Mouse (Mus musculus): Measurements from ENCODE around the gene Olfr952. TPM values are rescaled to one million over a fixed set of nuclear protein-coding genes. Genes with fewer than 3 reads are reported as not detected.

Gene Olfr952
- not detected for total RNA-seq (2021)

DNA sequence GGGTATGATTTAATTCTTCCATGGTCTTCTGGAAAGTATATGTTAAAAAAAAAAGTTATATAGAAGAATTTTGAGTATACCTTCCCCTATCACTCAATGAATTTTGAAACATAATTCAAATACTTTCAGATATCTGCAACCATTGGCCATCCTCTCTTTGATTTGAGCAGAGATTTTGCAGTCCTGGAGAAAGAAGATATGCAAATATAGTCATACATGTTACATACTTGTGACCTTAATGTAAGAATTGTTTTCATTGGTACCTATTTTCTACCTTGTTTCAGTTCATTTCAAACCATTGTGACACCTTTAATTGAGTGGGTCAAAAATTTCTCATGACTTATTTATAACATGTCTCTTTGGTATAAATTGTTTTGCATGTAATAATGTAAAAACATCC lies at the start of gene Olfr952:
Olfr952 (minus strand) TSS at position 101 of the 400 bp plus-strand sequence.
- DNase-seq = no peak

DNA sequence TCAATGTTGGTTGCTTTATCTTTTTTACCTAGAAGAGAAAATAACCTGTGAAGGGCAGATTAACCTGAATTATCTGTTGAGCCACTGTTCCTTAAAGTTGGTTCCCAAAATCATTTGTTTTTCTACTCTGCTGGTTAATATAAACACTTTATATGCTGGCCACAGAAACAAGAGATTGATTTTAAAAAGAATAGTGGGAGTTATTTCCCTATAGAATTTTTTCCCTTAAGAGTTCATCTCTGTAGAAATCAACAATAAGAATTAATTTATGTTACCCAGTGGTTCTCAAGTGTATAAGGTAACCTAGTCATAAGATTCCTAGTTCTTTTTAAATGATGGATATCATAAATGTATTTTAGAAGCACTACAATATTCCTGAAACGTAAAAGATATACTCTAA lies 44.9 kb upstream of the Olfr952 start, which contains the start of gene Olfr955:
Olfr955 (minus strand) TSS at position 101 of the 400 bp plus-strand sequence.
- no peak for DNase-seq

GRCm38 (mm10) chr9:39456401-39456800 lies 29.5 kb upstream of the Olfr952 start, which contains the start of gene Olfr954:
TSS of gene Olfr954 (plus strand) at chr9:39456701.
- DNase-seq = no peak

DNA sequence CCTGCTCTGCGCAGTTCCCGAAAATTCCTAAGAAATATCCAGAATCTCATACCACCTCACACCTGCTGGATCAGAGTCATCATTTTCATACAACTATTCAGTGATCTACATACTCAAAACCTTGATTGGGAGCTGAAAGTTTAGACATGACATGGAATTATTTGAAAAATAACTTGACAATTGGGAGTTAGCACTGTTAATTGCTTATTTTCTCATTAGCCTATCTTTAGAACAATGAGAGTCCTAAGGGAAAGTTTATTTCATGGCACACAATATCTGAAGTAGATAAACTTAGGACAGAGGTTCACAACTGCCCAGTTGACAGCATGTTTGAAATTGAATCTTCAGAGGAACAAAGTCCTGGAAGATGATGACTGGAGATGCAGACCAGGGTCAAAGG lies 39.8 kb downstream of the Olfr952 start, which contains the start of gene Olfr951:
Olfr951 (plus strand) TSS at position 301 of the 400 bp plus-strand sequence.
- no peak for DNase-seq

Other genes with a start within 250 kb of the Olfr952 start
- gene Olfr944, start 225.2 kb downstream of the Olfr952 start, total RNA-seq (2021) = not detected
- not detected for gene Olfr1537, start 177.2 kb downstream of the Olfr952 start, total RNA-seq (2021)
- not detected for gene Olfr945, start 150.3 kb downstream of the Olfr952 start, total RNA-seq (2021)
- not detected for gene Olfr948, start 101.1 kb downstream of the Olfr952 start, total RNA-seq (2021)
- not detected for gene Olfr951, start 39.7 kb downstream of the Olfr952 start, total RNA-seq (2021)
- not detected for gene Olfr954, start 29.6 kb upstream of the Olfr952 start, total RNA-seq (2021)
- gene Olfr955, start 44.8 kb upstream of the Olfr952 start, total RNA-seq (2021) = not detected
- gene Olfr44, start 66.8 kb upstream of the Olfr952 start, total RNA-seq (2021) = not detected
- gene Olfr957, start 88.7 kb upstream of the Olfr952 start, total RNA-seq (2021) = not detected
- gene Olfr958, start 126.9 kb upstream of the Olfr952 start, total RNA-seq (2021) = not detected
- not detected for gene Olfr959, start 148.4 kb upstream of the Olfr952 start, total RNA-seq (2021)
- 1 to 10 TPM; 4.1 to 4.2 TPM for gene AW551984, start 177.3 kb upstream of the Olfr952 start, total RNA-seq (2021)
- gene Olfr148, start 183.5 kb upstream of the Olfr952 start, total RNA-seq (2021) = not detected
- gene Olfr960, start 194.2 kb upstream of the Olfr952 start, total RNA-seq (2021) = not detected
- not detected for gene Olfr961, start 217.9 kb upstream of the Olfr952 start, total RNA-seq (2021)
- gene Olfr963, start 240.1 kb upstream of the Olfr952 start, total RNA-seq (2021) = not detected

Measured in layer of hippocampus, postnatal 36 days (tissue).